ENCODE assay signal across 9 mouse cellular contexts in genomic region chr7:30293795-30294194, GRCm38 (mm10). TPM values are rescaled to one million over a fixed set of nuclear protein-coding genes. Genes with fewer than 3 reads are reported as not detected.
DNase-seq lines count a peak whose midpoint lies in the region; ATAC-seq and TF ChIP-seq lines count a peak whose summit lies in the region.
"Had no signal": no experiment of that assay in that cellular context is flagged by ENCODE, and none has a peak within 500 bp of the region (broad histone marks: within the 10 kb centered on the region; RNA-seq: fewer than 3 reads in every experiment).

No protein-coding gene starts in this region.

- H3K4me2 ChIP-seq in midbrain, embryonic 16.5 days (ENCODE audit: low read length): no peak overlapping the region; the same call in 1 of the 2 replicates

- TF ChIP-seq POLR2A in cerebellum, adult 2 months (IDR thresholded peaks at IDR 0.05; ENCODE audit: borderline replicate concordance, insufficient read depth, low read length): no peak

- H3K36me3 ChIP-seq in embryonic facial prominence, embryonic 10.5 days (replicated peaks): peaks cover 63% of the 10 kb centered on the region
- H3K36me3 ChIP-seq in midbrain, embryonic 16.5 days (ENCODE audit: control insufficient read depth, insufficient read depth, low read length): peaks cover 27% of the 10 kb centered on the region

- H3K4me1 ChIP-seq in cerebellum, adult 2 months (ENCODE audit: control insufficient read depth, insufficient read depth, low read length): peaks cover 41% of the 10 kb centered on the region
- H3K4me1 ChIP-seq in embryonic facial prominence, embryonic 10.5 days: peaks cover 31% of the 10 kb centered on the region
- peaks cover 28% of the 10 kb centered on the region for H3K4me1 ChIP-seq in midbrain, embryonic 16.5 days (ENCODE audit: control insufficient read depth, insufficient read depth, low read length)

- 5% methylated on average over 13 of the region's 13 CpGs for WGBS in cerebellum, adult 2 months
- 88% methylated on average over 13 of the region's 13 CpGs for WGBS in embryonic facial prominence, embryonic 10.5 days
- WGBS in midbrain, embryonic 16.5 days: 65% methylated on average over 13 of the region's 13 CpGs

- H3K27me3 ChIP-seq in cerebellum, adult 2 months (ENCODE audit: control insufficient read depth, insufficient read depth, low read length): no peaks in the 10 kb centered on the region
- peaks cover 10% of the 10 kb centered on the region; the same call in 1 of the 2 replicates for H3K27me3 ChIP-seq in embryonic facial prominence, embryonic 10.5 days (replicated peaks; ENCODE audit: low read depth, poor library complexity, severe bottlenecking)
- no peaks in the 10 kb centered on the region for H3K27me3 ChIP-seq in midbrain, embryonic 16.5 days (ENCODE audit: control insufficient read depth, insufficient read depth, low read depth, low read length)

- peak overlapping the region; percentile 45 for H3K4me3 ChIP-seq in cerebellum, adult 2 months (replicated peaks; ENCODE audit: insufficient read depth, low read depth, low read length)
- H3K4me3 ChIP-seq in embryonic facial prominence, embryonic 10.5 days: 0 out of 2 replicates have a peak overlapping the region, but pooled peaks have one; percentile 14
- no peak overlapping the region for H3K4me3 ChIP-seq in midbrain, embryonic 16.5 days (ENCODE audit: low read depth, low read length)
- no peak overlapping the region for H3K4me3 ChIP-seq in gastrocnemius, adult 2 months

- intact Hi-C loops in gastrocnemius, adult 2 months (cut with DNase I): no loop called here

- no peaks in the 10 kb centered on the region for H3K9me3 ChIP-seq in embryonic facial prominence, embryonic 10.5 days
- no peaks in the 10 kb centered on the region for H3K9me3 ChIP-seq in midbrain, embryonic 16.5 days (replicated peaks; ENCODE audit: control insufficient read depth, low read length, poor library complexity, severe bottlenecking)

- peak overlapping the region; percentile 4; the same call in 1 of the 2 replicates for H3K9ac ChIP-seq in midbrain, embryonic 16.5 days (ENCODE audit: low read depth, low read length)
- H3K9ac ChIP-seq: liver, postnatal 0 days had no signal

- DNase-seq in left cerebral cortex, adult 18-20 months (ENCODE audit: low spot score in 2 of 2): peak; percentile 36 to 53
- no peak for DNase-seq in left cerebral cortex, adult 11 months (ENCODE audit: low spot score)
- peak in 1 of 2 experiments; percentile 64 for DNase-seq in cerebellum, adult 2 months
- no peak for DNase-seq in embryonic facial prominence, embryonic 10.5 days (ENCODE audit: low spot score)
- no peak for DNase-seq in gastrocnemius, adult 2 months
- no peak for DNase-seq in adrenal gland, postnatal 36 days
- DNase-seq: liver, postnatal 0 days had no signal

- ATAC-seq in midbrain, embryonic 16.5 days: no peak
- no peak for ATAC-seq in activated CD4-positive, CD25-positive, alpha-beta regulatory T cell, adult 4 months
- ATAC-seq: liver, postnatal 0 days had no signal

- H3K27ac ChIP-seq in cerebellum, adult 2 months (ENCODE audit: insufficient read depth, low read length): peak overlapping the region; percentile 97
- H3K27ac ChIP-seq in embryonic facial prominence, embryonic 10.5 days (replicated peaks): no peak overlapping the region
- no peak overlapping the region for H3K27ac ChIP-seq in midbrain, embryonic 16.5 days (ENCODE audit: low read length)
- no peak overlapping the region for H3K27ac ChIP-seq in gastrocnemius, adult 2 months

- TF ChIP-seq CTCF in cerebellum, adult 2 months (IDR thresholded peaks at IDR 0.05; ENCODE audit: borderline replicate concordance, insufficient read depth, low read depth, low read length): no peak
- no peak for TF ChIP-seq CTCF in gastrocnemius, adult 2 months (IDR thresholded peaks at IDR 0.05)

RNA-seq across cellular contexts. Expression of gene Clip3, which starts 2.3 kb away (rescaled TPM):
- total RNA-seq in left cerebral cortex, adult 18-20 months (2021): 100 to 1,000 TPM; 443 to 457 TPM
- polyA plus RNA-seq in cerebellum, adult 2 months (2012; rRNA removed): 726 and 810 TPM in 2 replicates
- polyA plus RNA-seq in embryonic facial prominence, embryonic 10.5 days (2016; fragmentation: Nextera tagmentation; extraction: Ambion mirVana): 53.0 and 53.4 TPM in 2 replicates
- polyA plus RNA-seq in midbrain, embryonic 16.5 days (2015; fragmentation: Nextera tagmentation; extraction: Ambion mirVana): 100 and 124 TPM in 2 replicates
- total RNA-seq in gastrocnemius, adult 2 months (2021): 1 to 10 TPM; 5.5 to 5.8 TPM
- polyA plus RNA-seq in activated CD4-positive, CD25-positive, alpha-beta regulatory T cell, adult 4 months (2017; shearing (Covaris generic)): 1 to 10 TPM; 3.8 to 5.2 TPM
- 10 to 100 TPM; 16.6 to 18.3 TPM for total RNA-seq in adrenal gland, postnatal 36 days (2021)

RNA-seq across cellular contexts. Expression of gene Wdr62, which starts 13.6 kb away (rescaled TPM):
- total RNA-seq in left cerebral cortex, adult 18-20 months (2021): 1 to 10 TPM; 1.1 to 1.9 TPM
- 3.8 and 4.6 TPM in 2 replicates for polyA plus RNA-seq in cerebellum, adult 2 months (2012; rRNA removed)
- polyA plus RNA-seq in embryonic facial prominence, embryonic 10.5 days (2016; fragmentation: Nextera tagmentation; extraction: Ambion mirVana): 17.8 and 18.2 TPM in 2 replicates
- polyA plus RNA-seq in midbrain, embryonic 16.5 days (2015; fragmentation: Nextera tagmentation; extraction: Ambion mirVana): 3.8 and 4.0 TPM in 2 replicates
- total RNA-seq in gastrocnemius, adult 2 months (2021): 1 to 10 TPM; 1.7 to 3.0 TPM
- 1 to 10 TPM; 2.9 TPM for polyA plus RNA-seq in activated CD4-positive, CD25-positive, alpha-beta regulatory T cell, adult 4 months (2017; shearing (Covaris generic))
- total RNA-seq in adrenal gland, postnatal 36 days (2021): 1 to 10 TPM; 4.6 to 5.7 TPM

RNA-seq across cellular contexts. Expression of gene Thap8, which starts 13.9 kb away (rescaled TPM):
- under 1 TPM; 0.26 to 0.37 TPM for total RNA-seq in left cerebral cortex, adult 18-20 months (2021)
- 0.16 TPM in 1 of 2 replicates, not detected in the other for polyA plus RNA-seq in cerebellum, adult 2 months (2012; rRNA removed)
- 0.45 and 0.90 TPM in 2 replicates for polyA plus RNA-seq in embryonic facial prominence, embryonic 10.5 days (2016; fragmentation: Nextera tagmentation; extraction: Ambion mirVana)
- 0.51 and 1.3 TPM in 2 replicates for polyA plus RNA-seq in midbrain, embryonic 16.5 days (2015; fragmentation: Nextera tagmentation; extraction: Ambion mirVana)
- total RNA-seq in gastrocnemius, adult 2 months (2021): under 1 TPM in 1 of 2 experiments, not detected in 1; 0.26 TPM
- polyA plus RNA-seq in activated CD4-positive, CD25-positive, alpha-beta regulatory T cell, adult 4 months (2017; shearing (Covaris generic)): under 1 TPM; 0.33 to 0.48 TPM
- total RNA-seq in adrenal gland, postnatal 36 days (2021): under 1 TPM; 0.46 to 0.56 TPM

RNA-seq across cellular contexts. Expression of gene Alkbh6, which starts 14.7 kb away (rescaled TPM):
- total RNA-seq in left cerebral cortex, adult 18-20 months (2021): 10 to 100 TPM; 67.0 to 68.5 TPM
- 197 and 214 TPM in 2 replicates for polyA plus RNA-seq in cerebellum, adult 2 months (2012; rRNA removed)
- 95.5 and 97.0 TPM in 2 replicates for polyA plus RNA-seq in embryonic facial prominence, embryonic 10.5 days (2016; fragmentation: Nextera tagmentation; extraction: Ambion mirVana)
- 120 and 127 TPM in 2 replicates for polyA plus RNA-seq in midbrain, embryonic 16.5 days (2015; fragmentation: Nextera tagmentation; extraction: Ambion mirVana)
- 10 to 100 TPM; 21.0 to 22.9 TPM for total RNA-seq in gastrocnemius, adult 2 months (2021)
- 100 to 1,000 TPM; 121 to 130 TPM for polyA plus RNA-seq in activated CD4-positive, CD25-positive, alpha-beta regulatory T cell, adult 4 months (2017; shearing (Covaris generic))
- total RNA-seq in adrenal gland, postnatal 36 days (2021): 10 to 100 TPM; 56.9 to 81.3 TPM

RNA-seq across cellular contexts. Expression of gene Syne4, which starts 20.8 kb away (rescaled TPM):
- 10 to 100 TPM; 13.8 to 15.6 TPM for total RNA-seq in left cerebral cortex, adult 18-20 months (2021)
- polyA plus RNA-seq in cerebellum, adult 2 months (2012; rRNA removed): 63.4 and 63.8 TPM in 2 replicates
- 51.1 and 65.6 TPM in 2 replicates for polyA plus RNA-seq in embryonic facial prominence, embryonic 10.5 days (2016; fragmentation: Nextera tagmentation; extraction: Ambion mirVana)
- 13.4 and 16.0 TPM in 2 replicates for polyA plus RNA-seq in midbrain, embryonic 16.5 days (2015; fragmentation: Nextera tagmentation; extraction: Ambion mirVana)
- 1 to 10 TPM; 1.8 to 2.1 TPM for total RNA-seq in gastrocnemius, adult 2 months (2021)
- 1 to 10 TPM; 2.9 to 6.4 TPM for polyA plus RNA-seq in activated CD4-positive, CD25-positive, alpha-beta regulatory T cell, adult 4 months (2017; shearing (Covaris generic))
- 10 to 100 TPM; 21.8 to 49.1 TPM for total RNA-seq in adrenal gland, postnatal 36 days (2021)

Comparison
In these comparisons a context has a peak if more than half of its experiments do, and no peak if none do; other contexts are left out.
1. DNase-seq: peak in left cerebral cortex, adult 18-20 months (2 of 2); none in left cerebral cortex, adult 11 months (single experiment), embryonic facial prominence, embryonic 10.5 days (single experiment), gastrocnemius, adult 2 months (single experiment) and adrenal gland, postnatal 36 days (0 of 2).
2. H3K4me3 ChIP-seq: peak in cerebellum, adult 2 months (single experiment) and embryonic facial prominence, embryonic 10.5 days (single experiment); none in midbrain, embryonic 16.5 days (single experiment) and gastrocnemius, adult 2 months (single experiment).